Mouse (Mus musculus): Measurements from ENCODE around the gene Ccdc107. TPM values are rescaled to one million over a fixed set of nuclear protein-coding genes. Genes with fewer than 3 reads are reported as not detected.

The Ccdc107 gene
- total RNA-seq, 2 experiments from 2014 or later, result 26.3 to 27.8 TPM

DNA sequence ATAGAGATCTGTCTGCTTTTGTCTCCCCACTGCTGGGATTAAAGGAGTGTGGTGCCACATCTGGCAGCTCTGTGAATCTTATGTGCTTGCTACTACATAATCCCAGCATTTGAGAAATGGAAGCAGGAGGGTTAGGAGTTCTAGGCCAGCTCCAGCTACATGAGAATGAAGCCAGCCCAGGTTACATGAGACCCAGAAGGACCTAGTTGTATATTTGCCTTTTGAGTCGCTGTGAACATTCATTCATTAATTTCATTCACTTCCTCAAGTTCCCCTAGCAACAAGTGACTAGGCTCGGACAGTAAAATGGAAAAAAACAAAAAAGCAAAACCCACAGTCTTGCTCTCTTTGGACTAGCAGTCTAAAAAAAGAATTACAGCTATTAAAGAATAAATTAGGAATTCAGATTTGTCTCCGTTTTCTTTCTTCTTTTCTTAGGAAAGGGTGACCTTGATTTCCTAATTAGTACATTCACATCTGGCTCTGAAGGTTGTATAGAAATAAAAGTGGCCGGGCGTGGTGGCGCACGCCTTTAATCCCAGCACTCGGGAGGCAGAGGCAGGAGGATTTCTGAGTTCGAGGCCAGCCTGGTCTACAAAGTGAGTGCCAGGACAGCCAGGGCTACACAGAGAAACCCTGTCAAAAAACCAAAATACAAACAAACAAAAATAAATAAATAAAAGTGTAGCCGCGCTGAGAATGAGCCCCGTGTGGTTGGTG lies 439 bp upstream of the Ccdc107 start:
- DNase-seq, result no peak
- no peak for TF ChIP-seq CTCF (IDR thresholded peaks at IDR 0.05)
- intact Hi-C loops (cut with DNase I), result loop anchor here (10.0 kb wide), 1 partner anchor 447 kb away; the partner anchor contains the start of gene Fam214b
- Histone ChIP-seq H3K27ac (peak overlapping the region; percentile 96), H3K4me3 (peak overlapping the region; percentile 95)

DNA sequence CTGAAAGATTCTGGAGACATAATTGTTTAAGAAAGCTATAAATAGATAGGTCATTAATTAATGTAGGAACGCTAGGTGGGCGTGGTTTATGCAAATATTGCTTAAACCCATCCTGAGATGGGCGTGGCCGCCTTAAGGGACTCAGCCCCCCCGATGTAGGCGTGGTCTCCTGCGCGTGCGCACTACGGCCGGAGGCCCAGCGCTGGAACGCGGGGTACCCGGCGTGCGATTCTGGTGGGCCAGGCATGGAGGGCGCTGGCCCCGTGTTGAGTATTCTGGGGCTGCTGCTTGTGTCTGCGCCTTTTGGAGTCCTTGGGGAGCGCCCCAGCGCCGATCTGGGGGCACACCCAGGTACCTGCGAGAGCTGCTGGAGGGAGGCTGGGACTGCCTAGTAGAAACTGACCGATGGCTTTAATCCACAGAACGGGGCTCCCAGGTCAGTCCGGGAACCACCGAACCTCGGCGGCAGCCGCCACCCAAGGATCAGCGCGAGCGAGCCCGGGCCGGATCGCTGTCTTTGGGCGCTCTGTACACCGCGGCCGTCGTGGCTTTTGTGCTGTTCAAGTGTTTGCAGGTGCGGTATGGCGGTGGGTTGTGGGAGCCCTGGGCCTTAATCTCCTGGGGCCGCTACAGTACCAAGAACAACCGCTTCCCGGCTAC lies 616 bp downstream of the Ccdc107 start:
- intact Hi-C loops (cut with DNase I), result loop anchor here (10.0 kb wide), 1 partner anchor 449 kb away; the partner anchor contains the start of gene Fam214b
- peak overlapping the region; percentile 96 for H3K27ac ChIP-seq
- peak; percentile 11; the same call in 1 of the 2 replicates for TF ChIP-seq CTCF (IDR thresholded peaks at IDR 0.05)
- peak; percentile 97 for DNase-seq
- peak overlapping the region; percentile 95 for H3K4me3 ChIP-seq

DNA sequence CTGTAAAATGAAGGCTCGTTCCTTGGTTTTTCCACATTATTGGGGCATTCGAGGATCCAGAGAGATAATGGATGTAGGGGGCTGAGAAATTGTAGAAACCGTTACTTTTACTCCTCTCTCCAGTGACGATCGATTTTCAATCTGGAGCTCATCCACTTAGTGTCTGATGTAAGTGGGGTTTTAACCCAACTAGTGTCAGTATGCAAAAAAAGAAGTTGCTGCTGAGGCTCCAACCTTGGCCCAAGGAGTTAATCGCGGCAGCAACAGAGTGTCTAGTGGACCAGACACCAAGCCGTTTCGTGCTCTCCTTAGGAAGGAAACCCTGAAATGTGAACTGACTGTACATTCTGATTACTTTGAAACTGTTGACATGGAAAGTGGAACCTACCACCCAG lies 1.1 kb downstream of the Ccdc107 start:
- Histone ChIP-seq H3K27ac (peak overlapping the region; percentile 96), H3K4me3 (peak overlapping the region; percentile 95)
- DNase-seq, result no peak
- intact Hi-C loops (cut with DNase I), result loop anchor here (10.0 kb wide), 1 partner anchor 449 kb away; the partner anchor contains the start of gene Fam214b
- no peak for TF ChIP-seq CTCF (IDR thresholded peaks at IDR 0.05)

DNA sequence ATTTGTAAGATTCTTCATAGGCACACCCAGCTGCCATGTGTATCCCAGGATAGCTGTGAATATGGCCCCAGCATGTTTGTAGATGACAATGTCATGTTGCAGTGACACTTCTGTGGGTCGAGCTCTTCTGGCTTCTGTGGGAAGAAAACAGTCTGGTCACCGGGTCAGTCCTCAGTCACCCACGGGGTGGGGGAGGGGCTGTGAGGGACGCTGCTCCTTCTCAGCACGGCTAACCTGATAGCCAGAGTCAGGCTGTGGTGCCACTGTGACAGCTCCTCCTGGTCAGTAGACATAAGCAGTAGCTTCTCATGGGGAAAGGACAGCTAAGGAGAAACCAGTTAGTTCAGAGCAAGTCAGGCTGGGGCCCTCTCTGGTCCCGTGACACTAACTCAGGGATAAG lies 3.9 kb downstream of the Ccdc107 start:
- no peak for DNase-seq
- H3K27ac ChIP-seq, result no peak overlapping the region
- no peak overlapping the region for H3K4me3 ChIP-seq
- intact Hi-C loops (cut with DNase I), result loop anchor here (10.0 kb wide), 1 partner anchor 452 kb away; the partner anchor contains the start of gene Fam214b
- no peak for TF ChIP-seq CTCF (IDR thresholded peaks at IDR 0.05)

DNA sequence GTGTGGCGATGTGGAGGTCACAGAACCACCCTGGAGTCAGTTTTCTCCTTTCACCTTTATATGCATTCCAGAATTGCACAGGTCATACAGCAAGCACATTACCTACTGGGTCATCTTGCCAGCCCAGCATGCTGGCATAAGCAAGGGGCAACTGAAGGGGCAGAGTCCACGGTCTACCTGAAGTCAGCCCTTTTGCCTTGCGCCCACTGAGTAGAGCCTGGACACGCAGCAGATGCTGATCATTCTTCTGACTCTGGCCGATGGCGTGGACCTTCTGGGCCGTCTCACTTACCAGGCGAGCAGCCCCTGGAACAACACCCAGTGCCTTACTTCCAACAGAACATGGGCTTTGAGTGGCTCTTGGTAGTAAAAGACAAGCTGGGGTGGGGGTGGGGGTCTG lies 4.7 kb downstream of the Ccdc107 start:
- no peak for TF ChIP-seq CTCF (IDR thresholded peaks at IDR 0.05)
- intact Hi-C loops (cut with DNase I), result loop anchor here (10.0 kb wide), 1 partner anchor 453 kb away; the partner anchor contains the start of gene Fam214b
- no peak for DNase-seq
- H3K4me3 ChIP-seq, result no peak overlapping the region
- no peak overlapping the region for H3K27ac ChIP-seq

DNA sequence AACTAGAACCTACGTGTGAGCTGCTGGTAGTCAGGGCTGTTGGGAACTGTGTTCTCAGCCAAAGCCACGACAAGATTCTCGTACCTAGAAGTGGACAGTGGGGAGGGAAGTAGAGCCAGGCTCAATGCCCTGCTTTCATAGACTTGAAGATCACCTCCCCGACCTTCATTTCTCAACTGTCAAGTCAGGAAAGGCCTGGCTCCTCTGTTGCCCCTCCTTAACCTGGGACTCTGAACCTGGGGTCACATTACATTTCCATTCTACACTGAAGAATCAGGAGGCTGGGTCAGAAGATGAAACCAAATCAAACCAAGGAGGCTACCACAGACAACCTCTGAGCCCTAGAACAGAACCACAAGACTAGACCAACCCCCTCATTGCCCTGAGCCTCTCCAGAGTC lies 5.2 kb downstream of the Ccdc107 start:
- DNase-seq, result no peak
- Histone ChIP-seq H3K4me3 (no peak overlapping the region), H3K27ac (no peak overlapping the region)
- intact Hi-C loops (cut with DNase I), result loop anchor here (10.0 kb wide), 1 partner anchor 453 kb away; the partner anchor contains the start of gene Fam214b
- TF ChIP-seq CTCF (IDR thresholded peaks at IDR 0.05), result no peak

DNA sequence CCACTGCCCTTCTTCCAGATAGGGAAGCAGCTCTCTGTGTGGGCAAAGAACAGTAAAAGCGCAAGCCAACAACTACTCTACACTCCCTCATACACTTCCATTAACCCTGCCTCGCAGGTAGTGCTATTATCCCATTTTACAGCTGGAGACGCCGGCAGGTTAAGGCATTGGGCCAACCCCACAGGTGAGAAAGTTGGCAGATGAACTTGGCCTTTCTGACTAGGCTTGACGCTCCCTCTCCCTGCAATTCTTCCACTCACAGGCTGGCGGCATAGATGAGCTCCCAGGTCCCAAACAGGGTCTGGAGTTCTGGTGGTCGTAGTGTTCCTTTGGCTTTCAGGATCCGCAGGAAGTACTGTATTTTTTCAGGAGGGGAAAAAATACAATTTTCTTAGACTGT lies 6.3 kb downstream of the Ccdc107 start:
- TF ChIP-seq CTCF (IDR thresholded peaks at IDR 0.05), result peak; percentile 28; the same call in 1 of the 2 replicates
- no peak overlapping the region for H3K27ac ChIP-seq
- intact Hi-C loops (cut with DNase I), result loop anchor here (10.0 kb wide), 1 partner anchor 454 kb away; the partner anchor contains the start of gene Fam214b
- no peak for DNase-seq
- peak overlapping the region; percentile 76 for H3K4me3 ChIP-seq

DNA sequence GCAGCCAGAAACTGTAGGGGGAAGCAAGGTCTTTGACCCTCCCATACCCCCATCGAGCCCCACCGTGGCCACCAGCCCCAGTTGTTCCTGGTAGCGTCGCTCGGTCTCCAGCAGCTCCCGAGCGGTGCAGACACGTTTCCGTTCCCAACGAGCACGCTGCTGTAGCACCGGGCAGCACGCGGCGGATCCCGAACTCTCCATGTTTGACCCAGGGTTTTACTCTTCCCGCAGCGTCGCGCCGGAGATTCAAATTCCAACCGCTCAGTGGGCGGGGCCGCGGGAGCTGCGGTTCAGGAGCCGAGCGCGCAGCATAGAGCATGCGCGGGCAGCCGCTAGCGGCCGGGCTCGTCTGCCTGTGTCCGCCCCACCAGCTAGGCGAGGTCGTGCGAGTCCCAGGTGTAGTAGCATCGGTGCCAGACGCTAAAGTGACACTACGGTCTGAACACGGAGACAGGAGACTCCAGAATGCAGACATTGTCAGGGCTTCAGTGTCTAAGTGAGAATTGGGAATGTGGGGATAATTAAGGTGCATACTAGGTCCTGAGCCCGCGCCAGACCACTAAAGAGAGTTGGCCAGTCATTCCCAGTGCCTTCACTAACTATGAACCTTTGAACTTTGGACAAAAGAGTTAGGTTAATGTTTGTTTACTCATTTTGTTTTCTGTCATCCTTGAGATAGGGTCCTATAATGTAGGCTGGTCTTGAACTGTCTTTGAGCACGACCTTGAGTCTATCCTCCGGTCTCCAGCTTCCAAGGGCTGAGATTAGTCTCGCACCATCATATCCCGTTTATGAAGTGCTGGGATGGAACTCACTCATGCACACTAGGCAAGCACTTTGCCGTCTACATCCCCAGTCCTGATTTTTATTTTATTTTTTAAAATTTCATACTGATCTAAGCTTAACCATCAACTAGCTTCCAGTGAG lies 7.0 kb downstream of the Ccdc107 start, which contains the start of gene Arhgef39:
Gene Arhgef39, minus strand, starts transcription at position 289 of the 927 bp plus-strand sequence.
- TF ChIP-seq CTCF (IDR thresholded peaks at IDR 0.05), result no peak
- Histone ChIP-seq H3K27ac (peak within 1 kb of the TSS; percentile 53; the same call in 1 of the 2 replicates), H3K4me3 (peak within 1 kb of the TSS; percentile 76)
- DNase-seq, result peak; percentile 91
- intact Hi-C loops (cut with DNase I), result loop anchor here (10.0 kb wide), 1 partner anchor 455 kb away; the partner anchor contains the start of gene Fam214b

DNA sequence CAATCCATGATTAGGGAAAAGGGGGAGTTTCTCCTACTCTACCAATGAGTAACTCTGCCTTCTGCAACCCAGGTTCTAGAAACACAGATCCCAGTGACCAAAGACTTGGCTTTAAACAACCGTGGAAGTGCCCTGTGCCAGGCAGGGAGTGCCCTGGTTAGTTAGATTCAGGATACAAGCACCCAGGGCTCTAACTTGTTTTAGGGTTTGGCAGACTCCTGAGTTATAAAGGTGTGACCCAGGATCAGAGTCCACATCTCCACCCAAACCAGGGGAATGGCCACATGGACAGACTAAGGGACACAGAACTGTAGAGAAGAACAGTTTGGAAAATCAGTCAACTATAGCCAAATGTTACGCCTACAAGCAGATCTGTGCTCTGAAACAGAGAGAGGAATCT lies 10.3 kb downstream of the Ccdc107 start:
- H3K27ac ChIP-seq, result no peak overlapping the region
- intact Hi-C loops (cut with DNase I), result no loop called here

DNA sequence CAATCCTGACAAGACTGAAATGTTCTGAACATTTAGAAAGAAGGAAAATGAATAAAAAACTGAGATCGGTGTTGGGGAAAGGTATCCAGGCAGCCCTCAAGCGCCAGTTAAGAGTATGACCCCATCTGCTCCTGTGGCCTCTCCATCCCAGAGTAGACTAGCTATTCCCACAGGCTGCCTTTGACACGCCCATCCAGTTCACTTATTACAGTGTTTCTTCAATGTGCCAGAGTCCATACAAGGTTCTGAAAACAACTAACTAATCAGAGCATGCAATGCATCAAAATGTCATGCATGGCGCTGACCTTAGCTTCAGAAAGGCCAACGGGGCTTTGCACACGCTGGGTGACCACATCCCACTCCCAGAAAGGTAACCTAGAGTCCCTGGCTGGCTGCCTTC lies 10.8 kb downstream of the Ccdc107 start:
- TF ChIP-seq CTCF (IDR thresholded peaks at IDR 0.05), result no peak
- H3K27ac ChIP-seq, result no peak overlapping the region
- no peak overlapping the region for H3K4me3 ChIP-seq
- intact Hi-C loops (cut with DNase I), result no loop called here
- DNase-seq, result no peak

More for the DNA sequence above, 10.3 kb downstream of the Ccdc107 start:
- no peak overlapping the region for H3K4me3 ChIP-seq
- DNase-seq, result no peak
- no peak for TF ChIP-seq CTCF (IDR thresholded peaks at IDR 0.05)

DNA sequence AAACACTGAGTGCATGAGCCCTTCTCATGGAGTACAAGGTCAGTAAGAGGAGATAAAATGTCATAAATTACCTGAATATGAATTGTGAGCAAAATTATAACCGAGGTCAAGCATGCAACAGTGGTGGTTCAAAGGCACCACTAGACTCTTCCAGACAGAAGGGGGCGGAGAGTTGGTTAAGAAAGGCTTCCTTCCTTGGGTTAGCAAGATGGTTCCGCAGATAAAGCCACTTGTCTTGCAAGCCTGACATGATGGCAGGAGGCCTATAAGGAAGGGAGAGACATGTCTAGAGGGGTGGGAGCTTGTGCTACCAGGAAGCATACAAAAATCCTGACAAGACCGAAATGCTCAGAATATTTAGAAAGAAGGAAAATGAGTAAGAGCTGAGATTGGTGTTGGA lies 11.6 kb downstream of the Ccdc107 start:
- intact Hi-C loops (cut with DNase I), result no loop called here
- Histone ChIP-seq H3K4me3 (no peak overlapping the region), H3K27ac (no peak overlapping the region)

DNA sequence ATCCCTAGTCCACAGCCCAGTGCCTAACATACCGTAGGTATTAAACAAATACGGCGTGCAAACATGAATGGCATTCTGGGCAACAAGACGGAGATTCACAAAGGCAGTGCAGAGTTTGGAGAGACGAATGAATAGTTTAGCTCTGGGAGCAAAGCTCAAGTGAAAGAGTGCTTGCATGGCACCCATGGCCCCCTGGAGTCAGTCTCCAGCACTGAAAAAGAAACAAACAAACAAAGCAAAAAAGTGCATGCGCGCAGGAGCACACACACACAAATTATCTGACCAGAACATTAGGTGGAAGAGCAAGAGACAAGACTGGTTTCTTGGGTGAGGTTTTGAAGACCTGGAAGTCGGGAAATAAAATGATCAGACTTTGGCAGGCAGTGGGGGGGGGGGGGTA lies 13.4 kb downstream of the Ccdc107 start:
- no peak for DNase-seq
- H3K4me3 ChIP-seq, result no peak overlapping the region
- intact Hi-C loops (cut with DNase I), result no loop called here
- TF ChIP-seq CTCF (IDR thresholded peaks at IDR 0.05), result no peak
- no peak overlapping the region for H3K27ac ChIP-seq

More for the DNA sequence above, 11.6 kb downstream of the Ccdc107 start:
- TF ChIP-seq CTCF (IDR thresholded peaks at IDR 0.05), result no peak
- no peak for DNase-seq

Measured in gastrocnemius, adult 2 months (tissue).